Mouse (Mus musculus) limb, embryonic 14.5 days (tissue): ENCODE data around the gene Rxfp3. TPM values are rescaled to one million over a fixed set of nuclear protein-coding genes. Genes with fewer than 3 reads are reported as not detected.

Experiments used
- ATAC-seq: fragments of 200-750 bp; cut with Nextera tagmentation; 2 replicates; pipeline ENCODE4 v1.8.0; 2017; ENCODE audit warnings: low read depth, moderate number of reproducible peaks, moderate TSS enrichment; ENCODE audit not compliant: low FRiP score
- DNase-seq: peaks from one replicate; pipeline ENCODE4 v3.0.0-alpha.2; 2015; ENCODE audit warnings: low spot score
- H3K27ac ChIP-seq: fragments of 300-500 bp; sonication (generic); replicated peaks from 2 replicates; pipeline ENCODE4 v1.5.1; 2014; ENCODE audit warnings: low read depth, mild to moderate bottlenecking, low read length, moderate library complexity, mixed read lengths
- H3K27me3 ChIP-seq: fragments of 300-500 bp; sonication (generic); 2 replicates; pipeline ENCODE4 v1.6.1; 2014; ENCODE audit warnings: low read length, mixed read lengths; ENCODE audit not compliant: control insufficient read depth, insufficient read depth
- H3K36me3 ChIP-seq: fragments of 300-500 bp; sonication (generic); 2 replicates; pipeline ENCODE4 v1.6.1; 2014; ENCODE audit warnings: mild to moderate bottlenecking, low read length, moderate library complexity, mixed read lengths; ENCODE audit not compliant: control insufficient read depth, insufficient read depth
- H3K4me1 ChIP-seq: fragments of 300-500 bp; sonication (generic); 2 replicates; pipeline ENCODE4 v1.6.1; 2014; ENCODE audit warnings: antibody characterized with exemption, low read length, mixed read lengths; ENCODE audit not compliant: control insufficient read depth, insufficient read depth
- H3K4me2 ChIP-seq: fragments of 300-500 bp; sonication (generic); replicated peaks from 2 replicates; pipeline ENCODE4 v1.6.1; 2014; ENCODE audit warnings: low read depth, mild to moderate bottlenecking, low read length, moderate library complexity; ENCODE audit not compliant: severe bottlenecking
- H3K4me3 ChIP-seq: fragments of 300-500 bp; sonication (generic); replicated peaks from 2 replicates; pipeline ENCODE4 v1.5.1; 2014; ENCODE audit warnings: low read length
- H3K9ac ChIP-seq: fragments of 300-500 bp; sonication (generic); 2 replicates; pipeline ENCODE4 v1.6.1; 2014; ENCODE audit warnings: mild to moderate bottlenecking, low read depth, low read length, moderate library complexity; ENCODE audit not compliant: severe bottlenecking
- H3K9me3 ChIP-seq: fragments of 300-500 bp; sonication (generic); 2 replicates; pipeline ENCODE4 v1.6.1; 2016; ENCODE audit warnings: low read length; ENCODE audit not compliant: control insufficient read depth
- POLR2A ChIP-seq: fragments of 200-500 bp; IDR thresholded peaks from 2 replicates; pipeline ENCODE4 v1.8.0; 2012; ENCODE audit warnings: inconsistent platforms, mild to moderate bottlenecking, moderate library complexity, borderline replicate concordance; ENCODE audit not compliant: insufficient read depth, insufficient read length; ENCODE audit errors: extremely low read depth
- WGBS: fragments of 180-500 bp; shearing (Covaris S2); extraction: QIAGEN DNeasy Blood & Tissue Kit; methylation state at CpG from one replicate; pipeline ENCODE4 v1.1.7; 2014; 5-methylcytosine and 5-hydroxymethylcytosine counted together
- polyA plus RNA-seq, 2 experiments: library from polyadenylated mRNA; depleted of rRNA in 1 of 2; stranded (reverse) in 1 of 2; unstranded in 1 of 2; fragments of >200 nt; fragmentation: Nextera tagmentation in 1 of 2; extraction: Ambion mirVana in 1 of 2; gene quantifications; 2 replicates each; pipeline versions ENCODE4 v1.2.1 to v1.2.3; 2012 to 2014

Rxfp3 gene
- polyA plus RNA-seq, 2 experiments: 0.72 to 0.81 TPM

GRCm38 (mm10) chr15:11035947-11036474 lies 1.8 kb downstream of the Rxfp3 start:
- no peaks in the 10 kb centered on the region for H3K36me3 ChIP-seq
- ATAC-seq (no peak), DNase-seq (no peak)
- H3K4me2 ChIP-seq: peak overlapping the region; percentile 58
- 0 out of 2 replicates have a peak overlapping the region, but pooled peaks have one; percentile 21 for H3K9ac ChIP-seq
- H3K9me3 ChIP-seq: no peaks in the 10 kb centered on the region
- no peak for TF ChIP-seq POLR2A
- H3K4me3 ChIP-seq: peak overlapping the region; percentile 38
- peaks cover 47% of the 10 kb centered on the region for H3K27me3 ChIP-seq
- H3K27ac ChIP-seq: no peak overlapping the region
- H3K4me1 ChIP-seq: peaks cover 15% of the 10 kb centered on the region
- WGBS: 4% methylated on average over 34 of the region's 34 CpGs

- no peak overlapping the region for H3K9ac ChIP-seq
- WGBS: 82% methylated on average over 3 of the region's 3 CpGs
- ATAC-seq: no peak
- H3K4me1 ChIP-seq: no peaks in the 10 kb centered on the region
- H3K27ac ChIP-seq: no peak overlapping the region
- peaks cover 15% of the 10 kb centered on the region for H3K27me3 ChIP-seq
- TF ChIP-seq POLR2A: no peak
- no peak for DNase-seq
- H3K36me3 ChIP-seq: no peaks in the 10 kb centered on the region
- no peak overlapping the region for H3K4me2 ChIP-seq
- H3K9me3 ChIP-seq: no peaks in the 10 kb centered on the region
- no peak overlapping the region for H3K4me3 ChIP-seq
Observed at GRCm38 (mm10) chr15:11030188-11030587, 7.6 kb downstream of the Rxfp3 start.

GRCm38 (mm10) chr15:11026801-11027561 lies 10.8 kb downstream of the Rxfp3 start:
- H3K9me3 ChIP-seq: no peaks in the 10 kb centered on the region

DNA sequence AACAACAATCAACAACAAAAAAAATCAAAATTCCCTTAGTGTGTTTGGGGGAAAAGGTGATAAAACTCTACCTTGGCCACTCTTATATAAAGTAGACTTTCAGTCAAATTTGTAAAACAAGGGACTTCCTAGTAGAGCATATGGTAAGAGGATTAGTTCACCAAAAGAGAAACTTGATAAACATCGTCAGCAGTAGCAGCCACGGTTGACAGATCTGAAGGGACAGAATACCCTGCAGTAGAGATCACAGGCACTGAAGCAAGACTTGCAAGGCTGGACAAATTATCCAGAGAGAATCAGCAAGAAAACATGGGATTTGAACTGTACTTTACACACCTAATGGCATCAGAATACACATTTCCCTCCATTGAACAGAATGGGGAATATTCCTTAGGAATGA lies 22.9 kb downstream of the Rxfp3 start:
- Histone ChIP-seq H3K27ac (no peak overlapping the region), H3K9ac (no peak overlapping the region), H3K36me3 (no peaks in the 10 kb centered on the region), H3K9me3 (no peaks in the 10 kb centered on the region), H3K4me2 (no peak overlapping the region), H3K4me1 (no peaks in the 10 kb centered on the region), H3K4me3 (no peak overlapping the region), H3K27me3 (no peaks in the 10 kb centered on the region)
- ATAC-seq (no peak), DNase-seq (no peak)
- 75% methylated on average over 2 of the region's 2 CpGs for WGBS
- no peak for TF ChIP-seq POLR2A

More at GRCm38 (mm10) chr15:11026801-11027561, 10.8 kb downstream of the Rxfp3 start:
- DNase-seq (no peak), ATAC-seq (no peak)
- Histone ChIP-seq H3K9ac (no peak overlapping the region), H3K27ac (no peak overlapping the region), H3K4me3 (no peak overlapping the region), H3K36me3 (no peaks in the 10 kb centered on the region), H3K27me3 (no peaks in the 10 kb centered on the region), H3K4me1 (no peaks in the 10 kb centered on the region), H3K4me2 (no peak overlapping the region)
- 78% methylated on average over 4 of the region's 4 CpGs for WGBS
- TF ChIP-seq POLR2A: no peak

- no peak for DNase-seq
- no peaks in the 10 kb centered on the region for H3K4me1 ChIP-seq
- no peaks in the 10 kb centered on the region for H3K9me3 ChIP-seq
- no peaks in the 10 kb centered on the region for H3K27me3 ChIP-seq
- H3K4me3 ChIP-seq: no peak overlapping the region
- no peak for TF ChIP-seq POLR2A
- H3K36me3 ChIP-seq: no peaks in the 10 kb centered on the region
- no peak overlapping the region for H3K27ac ChIP-seq
- no peak overlapping the region for H3K9ac ChIP-seq
- H3K4me2 ChIP-seq: no peak overlapping the region
- ATAC-seq: no peak
- 83% methylated on average over 11 of the region's 11 CpGs for WGBS
Observed at GRCm38 (mm10) chr15:11010976-11011548, 26.7 kb downstream of the Rxfp3 start.
